Mouse (Mus musculus) liver, embryonic 14.5 days (tissue): ENCODE measurements around the gene Cd9.
"Not testable (repeated sequence)": the region's sequence is repeated elsewhere in the genome, so short reads cannot be mapped to it uniquely, and the experiment has no call there.

Experiments used
- CTCF ChIP-seq: IDR thresholded peaks from 2 replicates; pipeline ENCODE4 v1.5.1; 2016; ENCODE audit warnings: antibody characterized with exemption, low read depth, control low read depth
- EP300 ChIP-seq: IDR thresholded peaks from 2 replicates; pipeline ENCODE4 v1.6.1; 2016; ENCODE audit warnings: antibody characterized with exemption, low read depth

DNA sequence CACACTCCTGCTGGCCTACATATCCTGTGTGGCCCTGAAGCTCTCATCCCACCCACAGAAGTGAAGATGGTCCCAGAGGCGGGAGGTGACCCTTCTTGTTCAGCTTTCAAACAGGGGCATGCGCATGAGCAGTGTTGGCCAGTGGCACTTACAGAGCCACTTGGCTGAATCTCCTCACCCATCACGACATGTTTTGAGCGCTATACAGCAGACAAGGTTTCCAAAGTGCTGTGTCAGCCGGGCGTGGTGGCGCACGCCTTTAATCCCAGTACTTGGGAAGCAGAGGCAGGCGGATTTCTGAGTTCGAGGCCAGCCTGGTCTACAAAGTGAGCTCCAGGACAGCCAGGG lies 10.3 kb downstream of the Cd9 start:
- TF ChIP-seq EP300, CTCF: not testable (repeated sequence)
